Mouse (Mus musculus): ENCODE results near the gene AC129217.1. TPM values are rescaled to one million over a fixed set of nuclear protein-coding genes. Genes with fewer than 3 reads are reported as not detected.
"Not testable (repeated sequence)": the region's sequence is repeated elsewhere in the genome, so short reads cannot be mapped to it uniquely, and the experiment has no call there.

AC129217.1 gene
- polyA plus RNA-seq, 1 experiment from 2014 or later: not detected

GRCm38 (mm10) chr19:8848356-8848755, 18.8 kb downstream of the AC129217.1 start:
- no peak for ATAC-seq (ENCODE audit: insufficient number of reproducible peaks, low FRiP score)
- H3K9me3 ChIP-seq (replicated peaks): no peaks in the 10 kb centered on the region
- no peaks in the 10 kb centered on the region for H3K27me3 ChIP-seq (replicated peaks)
- WGBS: 76% methylated on average over 5 of the region's 5 CpGs
- peaks cover 9% of the 10 kb centered on the region for H3K4me1 ChIP-seq (replicated peaks)
- no peak overlapping the region for H3K4me2 ChIP-seq
- H3K27ac ChIP-seq (ENCODE audit: poor library complexity, severe bottlenecking): no peak overlapping the region
- peaks cover 35% of the 10 kb centered on the region for H3K36me3 ChIP-seq
- H3K9ac ChIP-seq: no peak overlapping the region
- H3K4me3 ChIP-seq: no peak overlapping the region

GRCm38 (mm10) chr19:8850402-8850901, 20.9 kb downstream of the AC129217.1 start, which contains the start of gene Lrrn4cl:
Gene Lrrn4cl, plus strand, starts transcription at chr19:8850768.
- Histone ChIP-seq H3K27me3 (replicated peaks) (no peaks in the 10 kb centered on the region), H3K27ac (ENCODE audit: poor library complexity, severe bottlenecking) (peak within 1 kb of the TSS; percentile 55), H3K4me3 (no peak within 1 kb of the TSS), H3K36me3 (peaks cover 33% of the 10 kb centered on the region), H3K9ac (0 out of 2 replicates have a peak within 1 kb of the TSS, but pooled peaks have one; percentile 44), H3K4me2 (peak within 1 kb of the TSS; percentile 44), H3K4me1 (replicated peaks) (peaks cover 9% of the 10 kb centered on the region), H3K9me3 (replicated peaks) (no peaks in the 10 kb centered on the region)
- peak; percentile 44; the same call in 1 of the 2 replicates for ATAC-seq (ENCODE audit: insufficient number of reproducible peaks, low FRiP score)
- WGBS: 18% methylated on average over 7 of the region's 7 CpGs

- Histone ChIP-seq H3K4me1 (replicated peaks) (peaks cover 9% of the 10 kb centered on the region), H3K9ac (no peak overlapping the region), H3K27ac (ENCODE audit: poor library complexity, severe bottlenecking) (no peak overlapping the region), H3K9me3 (replicated peaks) (no peaks in the 10 kb centered on the region), H3K27me3 (replicated peaks) (no peaks in the 10 kb centered on the region), H3K4me2 (no peak overlapping the region), H3K4me3 (no peak overlapping the region), H3K36me3 (peaks cover 21% of the 10 kb centered on the region)
- no peak for ATAC-seq (ENCODE audit: insufficient number of reproducible peaks, low FRiP score)
- WGBS: 46% methylated on average over 7 of the region's 7 CpGs
Observed at GRCm38 (mm10) chr19:8851639-8852038, 22.1 kb downstream of the AC129217.1 start.

- Histone ChIP-seq H3K4me3 (no peak overlapping the region), H3K9me3 (replicated peaks) (no peaks in the 10 kb centered on the region), H3K4me1 (replicated peaks) (peaks cover 9% of the 10 kb centered on the region), H3K27me3 (replicated peaks) (no peaks in the 10 kb centered on the region), H3K9ac (no peak overlapping the region), H3K4me2 (no peak overlapping the region), H3K27ac (ENCODE audit: poor library complexity, severe bottlenecking) (no peak overlapping the region), H3K36me3 (peaks cover 14% of the 10 kb centered on the region)
- no peak for ATAC-seq (ENCODE audit: insufficient number of reproducible peaks, low FRiP score)
- 56% methylated on average over 10 of the region's 10 CpGs for WGBS
Observed at GRCm38 (mm10) chr19:8852236-8852928, 22.8 kb downstream of the AC129217.1 start.

GRCm38 (mm10) chr19:8853117-8853516, 23.5 kb downstream of the AC129217.1 start:
- peaks cover 7% of the 10 kb centered on the region for H3K36me3 ChIP-seq

GRCm38 (mm10) chr19:8857689-8858088, 28.1 kb downstream of the AC129217.1 start:
- H3K36me3 ChIP-seq: no peaks in the 10 kb centered on the region
- no peaks in the 10 kb centered on the region for H3K27me3 ChIP-seq (replicated peaks)
- 37% methylated on average over 4 of the region's 4 CpGs for WGBS
- no peaks in the 10 kb centered on the region for H3K4me1 ChIP-seq (replicated peaks)
- H3K9me3 ChIP-seq (replicated peaks): no peaks in the 10 kb centered on the region
- H3K4me2 ChIP-seq: no peak overlapping the region
- H3K27ac ChIP-seq (ENCODE audit: poor library complexity, severe bottlenecking): no peak overlapping the region
- H3K9ac ChIP-seq: no peak overlapping the region
- H3K4me3 ChIP-seq: no peak overlapping the region
- ATAC-seq (ENCODE audit: insufficient number of reproducible peaks, low FRiP score): no peak

More at GRCm38 (mm10) chr19:8853117-8853516, 23.5 kb downstream of the AC129217.1 start:
- H3K27ac ChIP-seq (ENCODE audit: poor library complexity, severe bottlenecking): no peak overlapping the region
- H3K4me2 ChIP-seq: no peak overlapping the region
- H3K9me3 ChIP-seq (replicated peaks): no peaks in the 10 kb centered on the region
- ATAC-seq (ENCODE audit: insufficient number of reproducible peaks, low FRiP score): no peak
- H3K27me3 ChIP-seq (replicated peaks): no peaks in the 10 kb centered on the region
- no peak overlapping the region for H3K4me3 ChIP-seq
- 78% methylated on average over 3 of the region's 3 CpGs for WGBS
- H3K9ac ChIP-seq: no peak overlapping the region
- peaks cover 9% of the 10 kb centered on the region for H3K4me1 ChIP-seq (replicated peaks)

- Histone ChIP-seq H3K36me3 (no peaks in the 10 kb centered on the region), H3K4me3 (no peak overlapping the region), H3K27ac (ENCODE audit: poor library complexity, severe bottlenecking) (no peak overlapping the region), H3K4me2 (no peak overlapping the region), H3K9ac (no peak overlapping the region), H3K27me3 (replicated peaks) (no peaks in the 10 kb centered on the region), H3K4me1 (replicated peaks) (no peaks in the 10 kb centered on the region), H3K9me3 (replicated peaks) (no peaks in the 10 kb centered on the region)
- no peak for ATAC-seq (ENCODE audit: insufficient number of reproducible peaks, low FRiP score)
- WGBS: 10% methylated on average over 1 of the region's 1 CpGs
Observed at GRCm38 (mm10) chr19:8859018-8859417, 29.4 kb downstream of the AC129217.1 start.

- H3K9me3 ChIP-seq (replicated peaks): no peaks in the 10 kb centered on the region
- no peak overlapping the region for H3K4me3 ChIP-seq
- no peak for ATAC-seq (ENCODE audit: insufficient number of reproducible peaks, low FRiP score)
- no peak overlapping the region for H3K4me2 ChIP-seq
- no peaks in the 10 kb centered on the region for H3K36me3 ChIP-seq
- H3K4me1 ChIP-seq (replicated peaks): no peaks in the 10 kb centered on the region
- H3K27me3 ChIP-seq (replicated peaks): no peaks in the 10 kb centered on the region
- no peak overlapping the region for H3K9ac ChIP-seq
- WGBS: 73% methylated on average over 6 of the region's 6 CpGs
- H3K27ac ChIP-seq (ENCODE audit: poor library complexity, severe bottlenecking): no peak overlapping the region
Observed at GRCm38 (mm10) chr19:8864265-8864664, 34.7 kb downstream of the AC129217.1 start.

- H3K27ac ChIP-seq (ENCODE audit: poor library complexity, severe bottlenecking): not testable (repeated sequence)
- Histone ChIP-seq H3K4me1 (replicated peaks) (peaks cover 12% of the 10 kb centered on the region), H3K4me2 (peak overlapping the region; percentile 92)
Observed at GRCm38 (mm10) chr19:8870381-8870780, 40.8 kb downstream of the AC129217.1 start.

GRCm38 (mm10) chr19:8870838-8871237, 41.3 kb downstream of the AC129217.1 start:
- Histone ChIP-seq H3K36me3 (peaks cover 28% of the 10 kb centered on the region), H3K27ac (ENCODE audit: poor library complexity, severe bottlenecking) (peak overlapping the region; percentile 76), H3K4me3 (peak overlapping the region; percentile 84), H3K27me3 (replicated peaks) (no peaks in the 10 kb centered on the region), H3K4me2 (peak overlapping the region; percentile 92), H3K9me3 (replicated peaks) (no peaks in the 10 kb centered on the region), H3K9ac (peak overlapping the region; percentile 93), H3K4me1 (replicated peaks) (peaks cover 12% of the 10 kb centered on the region)
- WGBS: 43% methylated on average over 9 of the region's 9 CpGs
- peak; percentile 15 for ATAC-seq (ENCODE audit: insufficient number of reproducible peaks, low FRiP score)

More at GRCm38 (mm10) chr19:8870381-8870780, 40.8 kb downstream of the AC129217.1 start:
- not testable (repeated sequence) for H3K9me3 ChIP-seq (replicated peaks); ATAC-seq (ENCODE audit: insufficient number of reproducible peaks, low FRiP score); H3K9ac ChIP-seq; H3K27me3 ChIP-seq (replicated peaks)
- Histone ChIP-seq H3K4me3 (peak overlapping the region; percentile 84), H3K36me3 (peaks cover 24% of the 10 kb centered on the region)
- WGBS: 74% methylated on average over 3 of the region's 3 CpGs

- WGBS: 1% methylated on average over 59 of the region's 59 CpGs
- ATAC-seq (ENCODE audit: insufficient number of reproducible peaks, low FRiP score): peak; percentile 99
- Histone ChIP-seq H3K4me1 (replicated peaks) (peaks cover 12% of the 10 kb centered on the region), H3K4me2 (peak within 1 kb of the TSS; percentile 92), H3K27me3 (replicated peaks) (no peaks in the 10 kb centered on the region), H3K36me3 (peaks cover 35% of the 10 kb centered on the region), H3K4me3 (peak within 1 kb of the TSS; percentile 84), H3K9ac (peak within 1 kb of the TSS; percentile 93), H3K9me3 (replicated peaks) (no peaks in the 10 kb centered on the region), H3K27ac (ENCODE audit: poor library complexity, severe bottlenecking) (peak within 1 kb of the TSS; percentile 76)
Observed at GRCm38 (mm10) chr19:8871267-8872186, 42.0 kb downstream of the AC129217.1 start, which contains the start of gene Ubxn1. Gene Ubxn1, plus strand, starts transcription at chr19:8871496.

Measured in heart, embryonic 12.5 days (tissue).